Mouse (Mus musculus) CH12.LX (cell line): Measurements from ENCODE around the gene Rfx4.

Experiments
- CTCF ChIP-seq, 2 experiments: IDR thresholded peaks in 1 of 2; conservative IDR thresholded peaks in 1 of 2; 2 replicates each; pipeline ENCODE4 v1.5.1; 2011 to 2012; ENCODE audit warnings: low read depth in 2 of 2, low read length in 2 of 2, improper control_type of control experiment in 1 of 2, inconsistent platforms in 1 of 2, mild to moderate bottlenecking in 1 of 2, moderate library complexity in 1 of 2
- HCFC1 ChIP-seq: IDR thresholded peaks from 2 replicates; pipeline ENCODE4 v1.6.1; 2012; ENCODE audit warnings: low read depth, mild to moderate bottlenecking, inconsistent platforms, low read length, improper control_type of control experiment
- JUND ChIP-seq: conservative IDR thresholded peaks from 2 replicates; pipeline ENCODE4 v1.6.1; 2011; ENCODE audit warnings: low read depth, low read length, improper control_type of control experiment
- SMC3 ChIP-seq: IDR thresholded peaks from 2 replicates; pipeline ENCODE4 v1.6.1; 2011; ENCODE audit warnings: low read depth, low read length, improper control_type of control experiment
- ZNF384 ChIP-seq: IDR thresholded peaks from 2 replicates; pipeline ENCODE4 v1.6.1; 2012; ENCODE audit warnings: low read depth, low read length, improper control_type of control experiment, inconsistent platforms

- TF ChIP-seq JUND (no peak), HCFC1 (no peak), ZNF384 (no peak), CTCF (conservative IDR thresholded peaks at IDR 0.05 in 1 of 2, IDR thresholded peaks at IDR 0.05 in 1 of 2; ENCODE audit: low read depth in 2 of 2, low read length in 2 of 2) (no peak), SMC3 (no peak)
Measured at GRCm38 (mm10) chr10:84777974-84778373, 22.1 kb downstream of the Rfx4 start.
